In genomic region chr16:90424391-90424790, GRCm38 (mm10) we compare ENCODE assay signal across 13 mouse cellular contexts. TPM values are rescaled to one million over a fixed set of nuclear protein-coding genes. Genes with fewer than 3 reads are reported as not detected.
DNase-seq lines count a peak whose midpoint lies in the region; ATAC-seq and TF ChIP-seq lines count a peak whose summit lies in the region.
"Had no signal": no experiment of that assay in that cellular context is flagged by ENCODE, and none has a peak within 500 bp of the region (broad histone marks: within the 10 kb centered on the region; RNA-seq: fewer than 3 reads in every experiment).

No protein-coding gene starts in this region.

- H3K9me3 ChIP-seq in hindbrain, embryonic 10.5 days = no peaks in the 10 kb centered on the region
- no peaks in the 10 kb centered on the region for H3K9me3 ChIP-seq in hindbrain, embryonic 14.5 days (ENCODE audit: control insufficient read depth, low read length)
- no peaks in the 10 kb centered on the region for H3K9me3 ChIP-seq in midbrain, postnatal 0 days (ENCODE audit: low read length)
- H3K9me3 ChIP-seq in midbrain, embryonic 11.5 days (ENCODE audit: control insufficient read depth, low read length) = no peaks in the 10 kb centered on the region
- H3K9me3 ChIP-seq in forebrain, embryonic 16.5 days (ENCODE audit: control insufficient read depth, low read length) = no peaks in the 10 kb centered on the region

- H3K36me3 ChIP-seq in hindbrain, embryonic 10.5 days = peaks cover 27% of the 10 kb centered on the region
- H3K36me3 ChIP-seq in hindbrain, embryonic 14.5 days (replicated peaks; ENCODE audit: control insufficient read depth, insufficient read depth) = no peaks in the 10 kb centered on the region
- H3K36me3 ChIP-seq in midbrain, postnatal 0 days (ENCODE audit: insufficient read depth, low read length) = no peaks in the 10 kb centered on the region
- no peaks in the 10 kb centered on the region; the same call in 1 of the 2 replicates for H3K36me3 ChIP-seq in midbrain, embryonic 11.5 days (ENCODE audit: control insufficient read depth, insufficient read depth, low read length)
- H3K36me3 ChIP-seq in forebrain, embryonic 16.5 days (ENCODE audit: control insufficient read depth, insufficient read depth) = no peaks in the 10 kb centered on the region

- peaks cover 56% of the 10 kb centered on the region for H3K4me1 ChIP-seq in hindbrain, embryonic 10.5 days (replicated peaks)
- H3K4me1 ChIP-seq in hindbrain, embryonic 14.5 days (replicated peaks; ENCODE audit: control insufficient read depth, insufficient read depth, low read length) = peaks cover 41% of the 10 kb centered on the region
- H3K4me1 ChIP-seq in midbrain, postnatal 0 days (ENCODE audit: insufficient read depth, low read length) = peaks cover 10% of the 10 kb centered on the region; the same call in 1 of the 2 replicates
- peaks cover 17% of the 10 kb centered on the region for H3K4me1 ChIP-seq in midbrain, embryonic 11.5 days (ENCODE audit: control insufficient read depth, insufficient read depth, low read length)
- H3K4me1 ChIP-seq in forebrain, embryonic 16.5 days (replicated peaks; ENCODE audit: control insufficient read depth, insufficient read depth, low read length) = peaks cover 57% of the 10 kb centered on the region

- H3K4me2 ChIP-seq in hindbrain, embryonic 14.5 days (replicated peaks) = no peak overlapping the region
- H3K4me2 ChIP-seq in midbrain, postnatal 0 days (ENCODE audit: low read depth, low read length, poor library complexity, severe bottlenecking) = no peak overlapping the region
- H3K4me2 ChIP-seq in midbrain, embryonic 11.5 days = no peak overlapping the region
- no peak overlapping the region for H3K4me2 ChIP-seq in forebrain, embryonic 16.5 days (ENCODE audit: low read length)

- H3K9ac ChIP-seq in hindbrain, embryonic 14.5 days = no peak overlapping the region
- H3K9ac ChIP-seq in midbrain, postnatal 0 days (replicated peaks; ENCODE audit: low read length, poor library complexity, severe bottlenecking) = no peak overlapping the region
- H3K9ac ChIP-seq in midbrain, embryonic 11.5 days (ENCODE audit: low read length) = no peak overlapping the region
- peak overlapping the region; percentile 37; the same call in 1 of the 2 replicates for H3K9ac ChIP-seq in forebrain, embryonic 16.5 days (replicated peaks; ENCODE audit: low read depth, low read length)

- 69% methylated on average over 9 of the region's 9 CpGs for WGBS in hindbrain, embryonic 10.5 days
- WGBS in hindbrain, embryonic 14.5 days = 38% methylated on average over 9 of the region's 9 CpGs
- WGBS in midbrain, postnatal 0 days = 48% methylated on average over 9 of the region's 9 CpGs
- 81% methylated on average over 9 of the region's 9 CpGs for WGBS in midbrain, embryonic 11.5 days
- 12% methylated on average over 9 of the region's 9 CpGs for WGBS in forebrain, embryonic 16.5 days

- TF ChIP-seq CTCF in midbrain, postnatal 0 days (IDR thresholded peaks at IDR 0.05) = no peak

- no peaks in the 10 kb centered on the region for H3K27me3 ChIP-seq in hindbrain, embryonic 10.5 days (ENCODE audit: insufficient read depth, poor library complexity, severe bottlenecking)
- no peaks in the 10 kb centered on the region for H3K27me3 ChIP-seq in hindbrain, embryonic 14.5 days (ENCODE audit: control insufficient read depth, insufficient read depth, low read length)
- H3K27me3 ChIP-seq in midbrain, postnatal 0 days (ENCODE audit: insufficient read depth, low read length) = no peaks in the 10 kb centered on the region
- no peaks in the 10 kb centered on the region for H3K27me3 ChIP-seq in midbrain, embryonic 11.5 days (ENCODE audit: control insufficient read depth, insufficient read depth, low read length)
- no peaks in the 10 kb centered on the region for H3K27me3 ChIP-seq in forebrain, embryonic 16.5 days (replicated peaks; ENCODE audit: control insufficient read depth, insufficient read depth, low read length)

- no peak for DNase-seq in hindbrain, embryonic 10.5 days (ENCODE audit: low spot score)
- no peak for DNase-seq in hindbrain, embryonic 14.5 days (ENCODE audit: low spot score)
- DNase-seq in midbrain, postnatal 0 days (ENCODE audit: low spot score) = peak; percentile 45
- DNase-seq in midbrain, embryonic 11.5 days (ENCODE audit: low spot score, missing footprints) = no peak
- DNase-seq in lung, postnatal 36 days = peak; percentile 31
- DNase-seq in thymus, postnatal 14 days = no peak
- DNase-seq: adrenal gland, adult 8-10 months; cerebellum, adult 11 months; embryo, embryonic 11 days had no signal

- no peak for ATAC-seq in hindbrain, embryonic 14.5 days (ENCODE audit: low FRiP score)
- no peak for ATAC-seq in midbrain, postnatal 0 days (ENCODE audit: low FRiP score)
- ATAC-seq in midbrain, embryonic 11.5 days (ENCODE audit: low FRiP score) = no peak
- peak; percentile 23 for ATAC-seq in forebrain, embryonic 16.5 days
- ATAC-seq in inflammation-experienced regulatory T-cells, adult 6 months = no peak

- peak overlapping the region; percentile 64 for H3K27ac ChIP-seq in hindbrain, embryonic 10.5 days
- no peak overlapping the region for H3K27ac ChIP-seq in hindbrain, embryonic 14.5 days
- no peak overlapping the region for H3K27ac ChIP-seq in midbrain, postnatal 0 days (ENCODE audit: low read depth, low read length)
- no peak overlapping the region for H3K27ac ChIP-seq in midbrain, embryonic 11.5 days (ENCODE audit: low read depth, low read length)
- peak overlapping the region; percentile 72 for H3K27ac ChIP-seq in forebrain, embryonic 16.5 days (ENCODE audit: low read length)

- H3K4me3 ChIP-seq in hindbrain, embryonic 10.5 days = no peak overlapping the region
- no peak overlapping the region for H3K4me3 ChIP-seq in hindbrain, embryonic 14.5 days (replicated peaks; ENCODE audit: low read length)
- H3K4me3 ChIP-seq in midbrain, postnatal 0 days (ENCODE audit: low read depth, low read length) = no peak overlapping the region
- no peak overlapping the region for H3K4me3 ChIP-seq in midbrain, embryonic 11.5 days (ENCODE audit: low read depth, low read length)
- no peak overlapping the region for H3K4me3 ChIP-seq in forebrain, embryonic 16.5 days (replicated peaks; ENCODE audit: low read length)

RNA-seq across cellular contexts. Expression of gene Hunk, which starts 38.6 kb away (rescaled TPM):
- polyA plus RNA-seq in hindbrain, embryonic 10.5 days (2016; fragmentation: Nextera tagmentation; extraction: Ambion mirVana) = 12.7 and 14.4 TPM in 2 replicates
- polyA plus RNA-seq in hindbrain, embryonic 14.5 days (2014; fragmentation: Nextera tagmentation; extraction: Ambion mirVana) = 6.9 and 7.8 TPM in 2 replicates
- total RNA-seq in midbrain, postnatal 0 days (2014; rRNA removed) = 12.8 and 14.4 TPM in 2 replicates
- polyA plus RNA-seq in midbrain, postnatal 0 days (2015; fragmentation: Nextera tagmentation; extraction: Ambion mirVana) = 3.2 and 3.9 TPM in 2 replicates
- polyA plus RNA-seq in midbrain, embryonic 11.5 days (2014; fragmentation: Nextera tagmentation; extraction: Ambion mirVana) = 9.7 TPM in 2 replicates
- 11.2 and 11.5 TPM in 2 replicates for polyA plus RNA-seq in forebrain, embryonic 16.5 days (2015; fragmentation: Nextera tagmentation; extraction: Ambion mirVana)
- under 1 TPM in 1 of 3 experiments, not detected in 2; 0.43 TPM for polyA plus RNA-seq in inflammation-experienced regulatory T-cells, adult 6 months (2017; shearing (Covaris generic))
- total RNA-seq: hematopoietic stem cell, adult 5-6 weeks; megakaryocyte, adult 5-6 weeks had no signal

Comparison
In these comparisons a context has a peak if more than half of its experiments do, and no peak if none do; other contexts are left out.
1. DNase-seq: peak in midbrain, postnatal 0 days (single experiment) and lung, postnatal 36 days (single experiment); none in hindbrain, embryonic 10.5 days (single experiment), hindbrain, embryonic 14.5 days (single experiment), midbrain, embryonic 11.5 days (single experiment) and thymus, postnatal 14 days (single experiment).
2. H3K27ac ChIP-seq: peak in hindbrain, embryonic 10.5 days (single experiment) and forebrain, embryonic 16.5 days (single experiment); none in hindbrain, embryonic 14.5 days (single experiment), midbrain, postnatal 0 days (single experiment) and midbrain, embryonic 11.5 days (single experiment).